Mouse (Mus musculus) cerebellum, postnatal 10 days (tissue): Measurements from ENCODE around the gene Cox8a.

Experiments
- DNase-seq, 2 experiments: peaks; one replicate each; pipeline ENCODE4 v3.0.0; 2021; ENCODE audit warnings: mixed read lengths in 2 of 2

The Cox8a gene

DNA sequence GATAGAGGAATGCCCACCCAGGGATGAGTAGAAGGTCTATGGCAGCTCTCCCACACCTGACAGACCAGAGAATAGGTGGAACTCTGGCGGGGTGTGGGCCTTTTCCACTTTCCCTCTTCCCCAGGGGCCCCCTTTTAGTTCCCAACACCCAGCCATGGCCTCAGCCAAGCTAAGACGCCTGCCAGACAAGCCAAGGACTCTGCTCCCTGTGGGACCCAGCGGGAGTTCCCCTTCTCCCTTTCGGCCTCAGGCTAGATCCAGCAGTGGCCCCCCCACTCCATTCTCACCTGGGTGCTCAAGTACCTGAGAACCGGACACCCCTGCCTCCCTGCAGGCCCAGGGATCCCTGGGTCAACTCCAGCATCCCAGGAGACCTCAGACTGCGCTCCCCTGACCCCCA lies 4.8 kb upstream of the Cox8a start:
- no peak for DNase-seq

DNA sequence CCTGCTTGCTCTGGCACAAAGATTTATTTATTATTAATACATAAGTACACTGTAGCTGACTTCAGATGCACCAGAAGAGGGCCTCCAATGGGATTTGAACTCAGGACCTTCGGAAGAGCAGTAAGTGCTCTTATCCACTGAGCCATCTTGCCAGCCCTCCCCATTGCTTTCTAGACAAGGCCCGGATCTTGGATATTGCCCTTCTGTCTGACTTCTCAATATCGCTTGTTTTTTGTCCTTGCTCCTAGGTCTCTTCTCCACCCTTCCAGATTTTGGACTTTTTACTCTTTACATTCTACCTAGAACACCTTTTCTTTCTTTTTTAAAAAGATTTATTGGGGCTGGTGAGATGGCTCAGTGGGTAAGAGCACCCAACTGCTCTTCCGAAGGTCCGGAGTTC lies 1.3 kb upstream of the Cox8a start:
- no peak for DNase-seq

DNA sequence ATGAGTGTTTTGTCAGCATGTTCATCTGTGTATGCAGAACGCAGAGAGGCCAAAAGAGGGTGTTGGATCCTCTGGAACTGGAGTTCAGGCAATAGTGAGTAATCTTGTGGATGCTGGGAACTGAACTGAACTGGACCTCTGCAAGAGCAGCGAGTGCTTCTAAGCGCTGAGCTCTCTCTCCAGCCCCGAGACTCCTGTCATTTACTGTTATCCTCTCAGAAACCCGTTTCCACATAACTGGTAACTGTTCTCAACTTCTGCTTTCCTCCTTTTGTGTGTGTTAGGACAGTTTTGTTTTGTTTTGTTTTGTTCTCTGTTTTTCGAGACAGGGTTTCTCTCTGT lies 481 bp upstream of the Cox8a start:
- no peak for DNase-seq

GRCm38 (mm10) chr19:7214484-7214883 lies 2.9 kb downstream of the Cox8a start:
- DNase-seq: peak; percentile 79 to 80

DNA sequence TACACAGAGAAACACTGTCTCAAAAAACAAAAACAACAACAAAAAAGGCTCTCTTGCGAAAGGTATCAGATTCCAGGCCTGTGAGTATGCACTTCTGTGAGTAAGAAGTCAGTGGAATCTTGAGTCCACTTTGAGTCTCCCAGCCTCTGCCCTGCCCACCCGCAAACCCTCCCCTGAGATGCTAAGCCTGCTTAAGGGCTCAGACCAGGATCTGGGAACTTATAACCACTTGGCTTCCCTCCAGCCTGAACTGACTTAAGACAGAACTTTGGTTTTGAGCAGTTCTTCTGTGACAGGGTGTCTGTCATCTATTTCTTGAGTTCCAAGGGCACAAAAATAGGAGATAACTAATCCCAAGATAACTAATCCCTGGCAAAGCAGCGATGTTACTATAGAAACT lies 4.4 kb downstream of the Cox8a start:
- no peak for DNase-seq

- no peak for DNase-seq
These were observed 5.2 kb downstream of the Cox8a start for GRCm38 (mm10) chr19:7212216-7212615.

- no peak for DNase-seq
These were observed 7.3 kb downstream of the Cox8a start for GRCm38 (mm10) chr19:7209907-7210646.

GRCm38 (mm10) chr19:7205753-7206736 lies 11.4 kb downstream of the Cox8a start, which contains the start of gene Otub1:
Gene Otub1, minus strand, starts transcription at chr19:7206316.
- peak; percentile 94 to 96 for DNase-seq

GRCm38 (mm10) chr19:7205326-7205725 lies 12.1 kb downstream of the Cox8a start:
- DNase-seq: no peak

- no peak for DNase-seq
These were observed 12.5 kb downstream of the Cox8a start for GRCm38 (mm10) chr19:7204898-7205297.

GRCm38 (mm10) chr19:7200427-7200826 lies 17.0 kb downstream of the Cox8a start:
- no peak for DNase-seq

DNA sequence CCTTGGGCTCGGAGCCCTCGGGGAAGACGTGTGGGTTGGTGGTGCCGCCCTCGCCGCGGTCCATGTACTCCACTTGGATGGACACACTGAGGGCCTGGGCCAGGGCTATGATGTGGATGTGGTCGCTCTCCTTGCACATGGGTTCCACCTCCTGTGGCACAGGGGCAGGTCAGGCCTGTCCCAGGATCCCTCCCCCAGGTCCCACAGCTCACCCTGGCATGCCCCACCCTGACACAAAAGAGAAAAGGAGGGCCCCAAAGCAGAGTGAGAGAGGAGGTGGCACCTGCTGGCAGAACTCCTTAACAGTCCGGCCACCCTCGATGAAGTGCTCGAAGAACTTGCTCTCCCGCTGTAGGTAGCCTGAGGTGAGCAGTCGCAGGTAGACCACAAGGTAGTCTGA lies 18.3 kb downstream of the Cox8a start:
- no peak for DNase-seq

- DNase-seq: no peak
These were observed 20.0 kb downstream of the Cox8a start for GRCm38 (mm10) chr19:7197445-7197844.

DNA sequence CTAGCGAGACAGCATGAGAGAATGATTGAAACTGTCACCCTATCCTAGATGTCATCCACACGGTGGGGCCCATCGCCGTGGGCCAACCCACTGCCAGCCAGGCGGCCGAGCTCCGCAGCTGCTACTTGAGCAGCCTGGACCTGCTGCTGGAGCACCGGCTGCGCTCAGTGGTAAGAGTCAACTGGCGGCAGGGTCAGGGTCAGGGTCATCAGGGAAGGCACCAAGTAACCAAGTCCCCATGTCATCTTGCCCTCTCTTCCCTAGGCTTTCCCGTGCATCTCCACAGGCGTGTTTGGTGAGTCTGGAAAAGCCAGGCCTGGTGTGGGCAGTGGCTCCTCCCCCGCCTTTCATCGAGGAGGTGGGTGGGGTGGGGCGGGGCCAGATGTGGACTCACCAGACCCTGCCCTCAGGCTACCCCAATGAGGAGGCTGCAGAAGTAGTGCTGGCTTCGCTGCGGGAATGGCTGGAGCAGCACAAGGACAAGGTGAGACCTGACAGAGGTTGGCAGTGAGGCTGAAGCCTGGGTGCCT lies 20.6 kb downstream of the Cox8a start:
- DNase-seq: no peak

GRCm38 (mm10) chr19:7195900-7196728 lies 21.3 kb downstream of the Cox8a start:
- peak; percentile 87 for DNase-seq

DNA sequence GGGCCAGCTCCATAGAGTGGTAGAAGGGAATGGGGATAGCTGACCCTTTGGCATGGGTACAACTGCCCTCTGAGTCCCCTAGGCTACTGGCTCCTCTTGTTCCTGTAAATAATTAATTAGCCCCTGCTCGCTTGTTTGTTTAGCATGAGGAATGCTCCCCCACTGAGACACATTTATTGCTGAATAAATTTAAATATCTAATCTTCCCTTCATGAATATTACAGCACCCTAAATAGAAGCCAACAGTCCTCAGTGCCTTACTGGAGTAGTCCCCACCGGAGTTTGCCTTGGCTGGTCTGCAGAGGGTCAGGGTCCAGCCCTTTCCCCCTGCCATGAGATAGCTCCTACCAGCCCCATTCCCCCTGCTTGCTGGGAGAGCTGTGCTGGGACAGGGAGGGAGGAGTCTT lies 24.9 kb downstream of the Cox8a start:
- no peak for DNase-seq

GRCm38 (mm10) chr19:7191639-7192038 lies 25.8 kb downstream of the Cox8a start:
- DNase-seq: no peak

DNA sequence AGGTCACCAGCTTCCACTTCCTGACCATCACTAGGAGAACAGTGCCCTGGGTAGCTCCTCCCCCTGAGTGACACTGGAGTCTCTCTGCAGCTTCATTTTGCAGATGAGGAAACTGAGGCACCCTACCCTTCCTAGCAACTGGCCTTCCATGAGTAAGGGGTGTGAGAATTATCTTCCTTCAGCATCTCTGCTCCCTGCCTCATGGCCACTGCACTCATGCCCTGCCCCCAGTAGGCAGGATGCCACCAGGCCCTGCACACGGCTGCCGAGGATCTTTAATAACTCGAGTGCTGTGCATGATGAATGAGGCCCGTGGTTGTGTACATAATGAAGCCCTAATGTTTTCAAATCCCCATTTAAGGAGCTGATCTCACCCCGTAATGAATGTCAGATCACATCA lies 26.4 kb downstream of the Cox8a start:
- DNase-seq: no peak

- DNase-seq: no peak
These were observed 28.4 kb downstream of the Cox8a start for GRCm38 (mm10) chr19:7189026-7189425.

- DNase-seq: no peak
These were observed 30.3 kb downstream of the Cox8a start for GRCm38 (mm10) chr19:7187157-7187556.

GRCm38 (mm10) chr19:7185715-7186291 lies 31.6 kb downstream of the Cox8a start:
- DNase-seq: no peak

DNA sequence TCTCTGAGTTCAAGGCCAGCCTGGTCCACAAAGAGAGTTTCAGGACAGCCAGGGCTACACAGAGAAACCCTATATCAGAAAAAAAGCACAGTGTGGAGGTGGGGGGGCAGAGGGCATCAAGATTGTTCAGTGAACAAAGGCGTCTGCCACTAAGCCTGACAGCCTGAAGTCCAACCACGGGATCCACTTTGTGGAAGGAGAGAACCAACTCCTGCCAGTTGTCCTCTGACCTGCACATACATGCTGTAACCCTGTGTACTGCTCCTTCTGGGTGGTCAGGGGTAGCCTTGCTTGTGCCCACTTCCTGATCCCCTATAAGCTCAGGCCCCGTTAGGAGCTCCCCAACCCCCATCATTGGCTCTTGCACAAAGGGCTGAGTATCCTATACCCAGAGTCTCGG lies 32.4 kb downstream of the Cox8a start:
- DNase-seq: no peak
